Comparison of ENCODE assay signal across 22 mouse cellular contexts in genomic region chr15:25702602-25703001, GRCm38 (mm10).
DNase-seq lines count a peak whose midpoint lies in the region; ATAC-seq and TF ChIP-seq lines count a peak whose summit lies in the region.
"Had no signal": no experiment of that assay in that cellular context is flagged by ENCODE, and none has a peak within 500 bp of the region (broad histone marks: within the 10 kb centered on the region; RNA-seq: fewer than 3 reads in every experiment).

No protein-coding gene starts in this region.

- TF ChIP-seq CTCF in kidney, adult 2 months (conservative IDR thresholded peaks at IDR 0.05; ENCODE audit: insufficient read depth, insufficient read length, low read depth, low read length): 0 out of 2 replicates have a peak, but pooled peaks have one; percentile 15
- TF ChIP-seq CTCF in lung, postnatal 0 days (IDR thresholded peaks at IDR 0.05): peak; percentile 7; the same call in 1 of the 2 replicates
- 0 out of 2 replicates have a peak, but pooled peaks have one; percentile 9 for TF ChIP-seq CTCF in stomach, postnatal 0 days (IDR thresholded peaks at IDR 0.05; ENCODE audit: low read depth)

- ATAC-seq in lung, postnatal 0 days: no peak
- ATAC-seq in stomach, postnatal 0 days (ENCODE audit: low FRiP score, low TSS enrichment): no peak
- ATAC-seq: forebrain, embryonic 13.5 days; forebrain, embryonic 16.5 days had no signal

- no peak for DNase-seq in kidney, adult 2 months
- DNase-seq in kidney, postnatal 14 days: no peak
- DNase-seq in lung, postnatal 0 days (ENCODE audit: low spot score): no peak
- no peak for DNase-seq in lung, postnatal 10 days
- no peak for DNase-seq in stomach, postnatal 0 days (ENCODE audit: low spot score)
- no peak for DNase-seq in midbrain, embryonic 10.5 days (ENCODE audit: low spot score)
- DNase-seq: adrenal gland, postnatal 10 days; adrenal gland, postnatal 36 days; cerebellum, adult 18-20 months; cerebellum, adult 9-10 months; cerebellum, postnatal 14 days; gastrocnemius, postnatal 10 days; gastrocnemius, postnatal 36 days; heart, adult 2 months; heart, postnatal 14 days; heart, postnatal 4 days had no signal

- H3K36me3 ChIP-seq in kidney, adult 2 months (ENCODE audit: control insufficient read depth, insufficient read depth, low read length): peaks cover 3% of the 10 kb centered on the region; the same call in 1 of the 2 replicates
- 0 out of 2 replicates have a peak, but pooled peaks cover 3% of the 10 kb centered on the region for H3K36me3 ChIP-seq in lung, postnatal 0 days (ENCODE audit: insufficient read depth, low read length)
- H3K36me3 ChIP-seq in stomach, postnatal 0 days (ENCODE audit: control insufficient read depth, insufficient read depth, low read length): peaks cover 4% of the 10 kb centered on the region; the same call in 1 of the 2 replicates
- H3K36me3 ChIP-seq in midbrain, embryonic 10.5 days: peaks cover 43% of the 10 kb centered on the region
- H3K36me3 ChIP-seq: hindbrain, embryonic 15.5 days had no signal

- no peaks in the 10 kb centered on the region for H3K27me3 ChIP-seq in kidney, adult 2 months (replicated peaks; ENCODE audit: control insufficient read depth, insufficient read depth, low read length)
- no peaks in the 10 kb centered on the region for H3K27me3 ChIP-seq in lung, postnatal 0 days (replicated peaks; ENCODE audit: insufficient read depth, low read length)
- H3K27me3 ChIP-seq in stomach, postnatal 0 days (ENCODE audit: control insufficient read depth, insufficient read depth, low read length): no peaks in the 10 kb centered on the region
- no peaks in the 10 kb centered on the region for H3K27me3 ChIP-seq in midbrain, embryonic 10.5 days (ENCODE audit: low read depth, poor library complexity, severe bottlenecking)
- H3K27me3 ChIP-seq: forebrain, embryonic 13.5 days; heart, embryonic 13.5 days; hindbrain, embryonic 15.5 days had no signal

- H3K27ac ChIP-seq in kidney, adult 2 months (ENCODE audit: insufficient read depth, low read depth, low read length): no peak overlapping the region
- H3K27ac ChIP-seq in lung, postnatal 0 days (ENCODE audit: low read length): no peak overlapping the region
- no peak overlapping the region for H3K27ac ChIP-seq in stomach, postnatal 0 days (replicated peaks)
- H3K27ac ChIP-seq in midbrain, embryonic 10.5 days (replicated peaks): no peak overlapping the region
- H3K27ac ChIP-seq: forebrain, embryonic 10.5 days; forebrain, embryonic 13.5 days; heart, adult 2 months; heart, embryonic 10.5 days; heart, embryonic 13.5 days; hindbrain, embryonic 15.5 days had no signal

- H3K9ac ChIP-seq in lung, postnatal 0 days (replicated peaks; ENCODE audit: low read depth): no peak overlapping the region
- no peak overlapping the region for H3K9ac ChIP-seq in stomach, postnatal 0 days (ENCODE audit: low read length)
- H3K9ac ChIP-seq: forebrain, embryonic 13.5 days; heart, embryonic 13.5 days; hindbrain, embryonic 15.5 days had no signal

- H3K4me1 ChIP-seq in kidney, adult 2 months (ENCODE audit: control insufficient read depth, insufficient read depth, low read length): peaks cover 4% of the 10 kb centered on the region; the same call in 1 of the 2 replicates
- H3K4me1 ChIP-seq in lung, postnatal 0 days (ENCODE audit: insufficient read depth, low read depth, low read length): no peaks in the 10 kb centered on the region
- H3K4me1 ChIP-seq in stomach, postnatal 0 days (replicated peaks; ENCODE audit: control insufficient read depth, insufficient read depth): no peaks in the 10 kb centered on the region
- H3K4me1 ChIP-seq in midbrain, embryonic 10.5 days: no peaks in the 10 kb centered on the region
- H3K4me1 ChIP-seq: forebrain, embryonic 13.5 days; heart, embryonic 10.5 days; heart, embryonic 13.5 days; hindbrain, embryonic 15.5 days had no signal

- H3K9me3 ChIP-seq in lung, postnatal 0 days (ENCODE audit: low read length): no peaks in the 10 kb centered on the region
- no peaks in the 10 kb centered on the region for H3K9me3 ChIP-seq in stomach, postnatal 0 days (ENCODE audit: control insufficient read depth, low read length)
- H3K9me3 ChIP-seq in midbrain, embryonic 10.5 days (replicated peaks): peaks cover 5% of the 10 kb centered on the region; the same call in 1 of the 2 replicates
- H3K9me3 ChIP-seq: forebrain, embryonic 10.5 days; forebrain, embryonic 13.5 days; heart, embryonic 10.5 days; hindbrain, embryonic 15.5 days had no signal

- no peak for TF ChIP-seq POLR2A in kidney, adult 2 months (IDR thresholded peaks at IDR 0.05; ENCODE audit: low read depth, low read length)

- TF ChIP-seq EP300 in lung, postnatal 0 days (IDR thresholded peaks at IDR 0.05): no peak
- TF ChIP-seq EP300 in stomach, postnatal 0 days (optimal IDR thresholded peaks at IDR 0.05): no peak

- H3K4me2 ChIP-seq in lung, postnatal 0 days (replicated peaks; ENCODE audit: low read depth, low read length): no peak overlapping the region
- H3K4me2 ChIP-seq in stomach, postnatal 0 days (replicated peaks; ENCODE audit: low read depth): no peak overlapping the region
- H3K4me2 ChIP-seq: forebrain, embryonic 13.5 days; heart, embryonic 13.5 days; hindbrain, embryonic 15.5 days had no signal

- no peak overlapping the region for H3K4me3 ChIP-seq in kidney, adult 2 months (ENCODE audit: insufficient read depth, low read depth, low read length)
- H3K4me3 ChIP-seq in lung, postnatal 0 days (ENCODE audit: low read depth, low read length): no peak overlapping the region
- H3K4me3 ChIP-seq in stomach, postnatal 0 days (ENCODE audit: low read depth, low read length): no peak overlapping the region
- no peak overlapping the region for H3K4me3 ChIP-seq in midbrain, embryonic 10.5 days
- H3K4me3 ChIP-seq: forebrain, embryonic 10.5 days; forebrain, embryonic 13.5 days; heart, adult 2 months; heart, embryonic 10.5 days; heart, embryonic 13.5 days; hindbrain, embryonic 15.5 days had no signal

- 98% methylated on average over 5 of the region's 5 CpGs for WGBS in kidney, adult 2 months
- WGBS in lung, postnatal 0 days: over 99% methylated on average over 5 of the region's 5 CpGs
- WGBS in stomach, postnatal 0 days: 97% methylated on average over 5 of the region's 5 CpGs
- 94% methylated on average over 5 of the region's 5 CpGs for WGBS in midbrain, embryonic 10.5 days
